Mouse (Mus musculus) mouse trophoblast stem cell (cell line): ENCODE measurements at regions not wholly inside any gene's neighbourhood (a gene's known extent, or its start where the extent isn't known, plus 50 kb on each side); places are given as distances from the start of the nearest gene placed in this dataset.

Source experiments
- in situ Hi-C, 2 experiments: fragments of 300-500 bp; cut with MseI, MboI; formaldehyde crosslinking; loops; 2 replicates in 1 of 2; 3 replicates in 1 of 2; pipeline ENCODE4 v1.15.1; 2025

- in situ Hi-C loops, result no loop called here
Measured at GRCm38 (mm10) chr6:51093196-51093595, 339.3 kb upstream of the Nfe2l3 start.

DNA sequence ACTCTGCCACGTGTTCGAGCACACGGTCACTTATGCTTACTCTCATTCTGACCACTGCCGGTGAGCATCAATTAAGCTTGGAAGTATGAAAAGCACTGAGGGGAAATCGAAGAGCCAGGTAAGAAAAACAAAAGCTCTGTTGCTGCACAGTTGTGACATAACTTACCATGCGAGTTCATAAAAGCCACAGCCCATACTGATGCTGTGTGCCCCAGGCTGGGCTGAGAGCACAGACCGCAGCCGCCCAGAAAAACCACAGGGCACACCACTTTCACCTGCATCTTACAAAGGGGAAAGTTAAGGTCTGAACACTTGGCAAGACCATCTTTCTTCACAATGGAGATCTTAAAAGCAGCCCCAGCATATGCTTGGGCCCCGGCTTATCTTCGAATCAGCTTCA lies 338.2 kb upstream of the Nfe2l3 start:
- in situ Hi-C loops, result no loop called here

- in situ Hi-C loops, result no loop called here
Measured at GRCm38 (mm10) chr6:51097488-51097887, 335.0 kb upstream of the Nfe2l3 start.

GRCm38 (mm10) chr6:51100341-51100740 lies 332.1 kb upstream of the Nfe2l3 start:
- in situ Hi-C loops, result no loop called here

GRCm38 (mm10) chr6:51103236-51103635 lies 329.2 kb upstream of the Nfe2l3 start:
- in situ Hi-C loops, result no loop called here

- in situ Hi-C loops, result no loop called here
Measured at GRCm38 (mm10) chr6:51104336-51104735, 328.1 kb upstream of the Nfe2l3 start.

GRCm38 (mm10) chr6:51108336-51108956 lies 324.0 kb upstream of the Nfe2l3 start:
- in situ Hi-C loops, result no loop called here

GRCm38 (mm10) chr6:51110596-51110995 lies 321.9 kb upstream of the Nfe2l3 start:
- in situ Hi-C loops, result no loop called here

DNA sequence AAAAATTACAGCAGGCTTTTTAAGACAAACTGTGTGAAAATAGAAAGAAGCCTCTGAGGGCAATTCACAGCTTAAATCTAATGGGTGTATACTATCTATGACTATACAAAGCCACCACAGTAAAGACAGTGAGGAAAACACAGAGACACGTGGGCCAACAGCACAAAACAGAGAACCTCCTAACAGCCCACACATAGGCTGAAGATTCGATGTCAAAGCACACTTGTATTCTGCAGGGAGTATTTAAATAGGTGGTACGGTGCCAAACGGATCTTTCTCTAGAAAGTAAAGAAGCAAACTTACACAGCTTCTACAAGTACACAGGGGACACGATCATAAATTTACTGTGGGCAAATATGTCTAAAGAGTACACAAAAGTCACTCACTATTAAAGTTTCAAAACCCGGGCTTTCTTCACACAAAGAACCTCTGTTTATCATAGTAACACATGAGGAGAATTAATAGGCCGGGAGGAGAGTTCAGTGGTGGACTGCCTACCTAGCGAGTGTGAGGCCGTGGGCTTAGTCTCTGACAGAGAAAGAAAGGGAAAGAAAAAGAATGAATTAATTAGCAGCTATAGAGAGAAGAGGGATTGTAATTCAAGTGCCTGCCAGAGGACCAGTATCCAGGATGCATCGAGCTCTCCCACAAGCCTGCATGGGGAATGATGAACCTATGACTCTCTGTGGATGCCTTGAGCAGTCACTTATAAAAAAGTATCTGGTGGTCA lies 317.7 kb upstream of the Nfe2l3 start:
- in situ Hi-C loops, result no loop called here

- in situ Hi-C loops, result no loop called here
Measured at GRCm38 (mm10) chr6:51118833-51119535, 313.5 kb upstream of the Nfe2l3 start.

DNA sequence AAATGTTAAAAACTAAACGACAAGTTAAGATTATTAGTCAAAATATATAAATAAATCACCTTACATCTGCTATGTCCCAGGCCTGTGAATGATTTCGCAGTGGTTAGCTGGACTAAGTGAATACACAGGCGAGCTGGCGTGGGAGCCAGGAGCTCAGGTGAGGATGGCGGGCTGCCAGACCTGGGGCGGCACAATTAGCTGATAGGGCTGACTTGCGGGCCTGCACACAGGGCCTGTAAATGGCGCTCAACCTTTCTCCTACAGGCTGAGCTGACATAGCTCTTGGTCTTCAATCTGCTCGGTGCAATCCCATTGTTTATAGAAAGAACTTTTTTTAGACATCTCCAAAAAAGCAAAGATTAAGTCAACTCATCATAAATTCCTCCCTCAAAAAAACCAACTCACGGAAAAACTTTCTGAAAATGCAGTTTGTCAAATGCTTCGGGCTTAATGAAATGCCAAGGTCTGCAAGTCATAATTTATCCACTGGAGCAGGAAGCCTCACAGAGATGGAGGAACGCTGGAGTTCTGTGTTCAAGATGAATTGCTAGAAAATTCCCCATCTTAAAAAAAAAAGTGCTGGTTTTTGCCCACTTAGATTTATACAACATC lies 312.7 kb upstream of the Nfe2l3 start:
- in situ Hi-C loops, result no loop called here

- in situ Hi-C loops, result no loop called here
Measured at GRCm38 (mm10) chr6:51122941-51123340, 309.5 kb upstream of the Nfe2l3 start.

DNA sequence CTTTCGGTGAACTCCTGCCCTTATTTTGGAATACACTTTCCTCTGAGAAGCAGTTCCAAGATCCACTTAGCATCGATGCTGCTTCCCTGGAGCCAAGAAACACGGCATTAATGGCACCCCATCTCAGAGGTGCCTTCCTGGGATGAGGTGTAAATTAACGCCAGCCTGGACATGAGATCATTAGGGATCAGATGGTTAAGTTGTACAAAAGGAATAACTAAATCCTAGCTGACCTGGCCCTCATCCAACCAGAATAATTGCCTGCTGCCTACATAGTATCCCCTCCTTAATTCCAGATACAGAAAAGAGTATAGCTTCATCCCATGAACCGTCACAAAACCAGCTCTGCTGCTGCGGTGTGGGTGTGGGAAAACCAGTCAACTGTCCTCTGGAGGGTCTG lies 304.6 kb upstream of the Nfe2l3 start:
- in situ Hi-C loops, result no loop called here

DNA sequence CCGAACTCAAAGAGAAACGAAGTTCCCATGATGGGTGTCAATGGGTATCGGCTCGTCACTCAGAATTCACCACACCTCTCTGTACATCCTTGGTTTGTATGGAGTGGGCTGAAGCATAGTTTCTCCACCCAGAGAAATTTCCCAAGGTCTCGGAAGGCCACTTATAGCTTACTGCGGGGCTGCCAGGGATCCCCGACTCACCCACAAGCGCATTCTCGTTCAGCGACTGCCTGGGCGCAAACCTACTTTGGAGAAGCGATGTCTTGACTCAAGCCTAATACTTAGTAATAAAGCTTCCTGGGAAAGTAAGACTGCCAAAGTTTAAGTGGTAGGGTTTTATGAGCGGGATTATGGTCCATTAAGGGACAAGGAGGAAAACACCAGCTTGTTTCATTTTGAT lies 303.4 kb upstream of the Nfe2l3 start:
- in situ Hi-C loops, result no loop called here

DNA sequence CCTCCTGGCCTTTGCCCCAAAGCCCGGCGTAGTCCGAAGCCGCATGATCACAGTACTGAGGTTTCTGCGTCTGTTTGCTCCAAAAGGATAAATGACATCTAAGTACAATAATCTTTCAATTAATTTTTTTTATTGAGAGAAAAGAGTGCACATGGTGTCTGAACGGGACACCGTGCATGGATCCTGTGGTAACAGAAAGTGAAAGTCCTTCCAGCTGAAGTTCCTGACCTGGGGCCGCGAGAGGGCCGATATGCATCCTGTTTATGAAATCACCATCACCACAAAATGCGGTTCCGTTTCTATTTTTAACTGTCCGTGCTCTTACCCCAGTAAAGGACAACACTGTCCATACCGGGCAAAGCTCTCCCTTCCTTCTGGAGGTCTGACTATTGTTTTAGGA lies 302.9 kb upstream of the Nfe2l3 start:
- in situ Hi-C loops, result no loop called here

DNA sequence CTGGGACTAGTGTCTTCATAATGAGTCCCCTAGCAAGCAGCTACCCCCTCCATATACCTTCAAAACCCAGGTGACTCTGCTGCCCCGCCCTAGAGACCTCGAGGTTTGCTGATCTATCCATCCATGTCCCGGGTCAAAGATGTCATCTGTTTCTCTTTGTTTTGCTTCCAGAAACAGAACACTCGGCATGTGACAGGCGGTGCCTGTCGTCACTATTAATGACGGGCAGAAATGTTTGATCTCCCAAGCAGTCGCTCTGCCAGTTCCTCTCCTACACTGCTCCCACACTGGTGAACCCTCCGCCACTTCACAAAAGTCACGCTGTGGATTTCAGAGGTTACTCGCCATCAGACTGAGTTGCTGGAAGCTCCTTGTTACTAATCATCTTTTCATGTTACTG lies 287.7 kb upstream of the Nfe2l3 start:
- in situ Hi-C loops, result no loop called here

GRCm38 (mm10) chr6:51145863-51146262 lies 286.6 kb upstream of the Nfe2l3 start:
- in situ Hi-C loops, result no loop called here

GRCm38 (mm10) chr6:51148821-51149220 lies 283.6 kb upstream of the Nfe2l3 start:
- in situ Hi-C loops, result no loop called here

- in situ Hi-C loops, result loop anchor here (25.0 kb wide), 1 partner anchor 463 kb away; no protein-coding TSS in a partner anchor
Measured at GRCm38 (mm10) chr6:51150066-51150465, 282.4 kb upstream of the Nfe2l3 start.

GRCm38 (mm10) chr6:51150486-51150885 lies 282.0 kb upstream of the Nfe2l3 start:
- in situ Hi-C loops, result loop anchor here (25.0 kb wide), 1 partner anchor 463 kb away; no protein-coding TSS in a partner anchor

GRCm38 (mm10) chr6:51150916-51151315 lies 281.6 kb upstream of the Nfe2l3 start:
- in situ Hi-C loops, result loop anchor here (25.0 kb wide), 1 partner anchor 464 kb away; no protein-coding TSS in a partner anchor

GRCm38 (mm10) chr6:51156836-51157370 lies 275.6 kb upstream of the Nfe2l3 start:
- in situ Hi-C loops, result loop anchor here (25.0 kb wide), 1 partner anchor 470 kb away; no protein-coding TSS in a partner anchor
